Mouse (Mus musculus): ENCODE measurements around the gene Wdr93.

GRCm38 (mm10) chr7:79742277-79742658, 695 bp upstream of the Wdr93 start:
- no peak for TF ChIP-seq CTCF (IDR thresholded peaks at IDR 0.05; ENCODE audit: low read depth, low read length)
- TF ChIP-seq POLR2A (IDR thresholded peaks at IDR 0.05; ENCODE audit: extremely low read depth, insufficient read depth, low read length) = no peak

Measured in liver, adult 2 months (tissue).